Mouse (Mus musculus): ENCODE data around the gene Pla2g4a. TPM values are rescaled to one million over a fixed set of nuclear protein-coding genes. Genes with fewer than 3 reads are reported as not detected.

The Pla2g4a gene
- polyA plus RNA-seq, 1 experiment: 156 TPM

DNA sequence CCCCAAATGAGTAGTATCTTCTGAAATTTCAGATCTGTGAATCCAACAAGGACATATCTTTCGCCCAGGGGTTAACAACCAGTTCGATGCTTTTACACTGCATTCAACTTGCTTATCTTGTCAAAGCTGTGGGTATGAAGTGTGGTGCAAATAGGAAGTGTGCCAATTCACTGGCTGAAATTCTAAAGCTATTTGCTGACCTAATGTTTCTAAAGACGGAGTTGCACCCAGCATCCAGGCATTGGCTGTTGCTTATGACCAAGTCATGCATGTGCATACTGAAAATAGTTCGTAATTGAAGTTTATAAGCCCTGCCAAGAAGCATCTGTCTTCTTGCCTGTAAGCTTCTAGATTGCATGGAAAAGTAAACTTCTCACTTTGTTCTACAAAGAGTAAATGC is 5.6 kb downstream of the Pla2g4a start:
- no peak overlapping the region for H3K27ac ChIP-seq (ENCODE audit: insufficient read depth, low read length)
- 0 out of 2 replicates have a peak, but pooled peaks cover 2% of the 10 kb centered on the region for H3K4me1 ChIP-seq (ENCODE audit: control insufficient read depth, insufficient read depth, low read length)
- TF ChIP-seq POLR2A (IDR thresholded peaks at IDR 0.05; ENCODE audit: low read depth, low read length) (no peak), CTCF (IDR thresholded peaks at IDR 0.05; ENCODE audit: borderline replicate concordance, insufficient read depth, low read length) (no peak)
- H3K4me3 ChIP-seq (ENCODE audit: insufficient read depth, low read length): no peak overlapping the region

DNA sequence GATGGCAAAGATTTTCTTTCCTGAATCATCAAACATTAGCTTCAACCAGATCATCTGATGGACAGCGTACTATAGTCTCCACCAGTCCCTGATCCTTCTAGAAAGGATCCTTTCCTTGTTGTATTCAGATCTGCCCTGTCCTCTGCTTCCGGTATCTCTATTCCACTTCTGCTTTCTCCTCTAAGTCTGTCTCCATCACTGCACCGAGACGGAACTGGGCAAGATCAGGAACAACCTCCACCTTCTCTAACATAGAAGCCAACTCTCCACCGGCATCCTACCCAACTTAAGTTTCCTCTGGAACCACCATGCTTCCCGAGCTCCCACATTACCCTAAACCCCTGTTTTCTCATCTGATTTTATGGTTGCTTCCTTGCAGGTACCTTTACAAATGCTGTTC is 7.1 kb downstream of the Pla2g4a start:
- no peak overlapping the region for H3K27ac ChIP-seq (ENCODE audit: insufficient read depth, low read length)
- H3K4me3 ChIP-seq (ENCODE audit: insufficient read depth, low read length): no peak overlapping the region
- no peak for TF ChIP-seq CTCF (IDR thresholded peaks at IDR 0.05; ENCODE audit: borderline replicate concordance, insufficient read depth, low read length)
- no peak for TF ChIP-seq POLR2A (IDR thresholded peaks at IDR 0.05; ENCODE audit: low read depth, low read length)
- peaks cover 4% of the 10 kb centered on the region; the same call in 1 of the 2 replicates for H3K4me1 ChIP-seq (ENCODE audit: control insufficient read depth, insufficient read depth, low read length)

GRCm38 (mm10) chr1:149952050-149952449 is 9.0 kb downstream of the Pla2g4a start:
- no peak overlapping the region for H3K4me3 ChIP-seq (ENCODE audit: insufficient read depth, low read length)
- H3K4me1 ChIP-seq (ENCODE audit: control insufficient read depth, insufficient read depth, low read length): peaks cover 4% of the 10 kb centered on the region; the same call in 1 of the 2 replicates
- TF ChIP-seq POLR2A (IDR thresholded peaks at IDR 0.05; ENCODE audit: low read depth, low read length) (no peak), CTCF (IDR thresholded peaks at IDR 0.05; ENCODE audit: borderline replicate concordance, insufficient read depth, low read length) (no peak)
- H3K27ac ChIP-seq (ENCODE audit: insufficient read depth, low read length): no peak overlapping the region

DNA sequence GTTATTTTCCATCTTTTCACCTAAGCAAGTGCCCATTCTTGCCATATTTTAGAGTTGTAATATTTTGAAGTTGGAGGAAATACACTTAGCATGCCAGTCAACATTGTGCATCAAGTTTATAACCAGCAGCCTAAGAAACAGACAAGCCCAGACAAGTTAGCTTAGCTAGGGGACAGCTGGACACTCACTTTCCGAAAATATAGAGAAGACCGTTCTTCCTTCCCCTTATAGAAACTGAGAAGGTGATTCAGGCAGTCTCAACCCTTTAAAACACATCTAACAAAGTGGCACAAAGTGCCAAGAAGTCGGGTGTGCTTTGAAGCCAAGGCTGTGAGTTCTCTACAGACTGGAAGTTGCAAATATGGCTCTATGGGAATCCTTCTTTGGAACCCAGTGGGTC is 10.4 kb downstream of the Pla2g4a start:
- peaks cover 4% of the 10 kb centered on the region for H3K4me1 ChIP-seq (ENCODE audit: control insufficient read depth, insufficient read depth, low read length)
- TF ChIP-seq CTCF (IDR thresholded peaks at IDR 0.05; ENCODE audit: borderline replicate concordance, insufficient read depth, low read length): no peak
- no peak for TF ChIP-seq POLR2A (IDR thresholded peaks at IDR 0.05; ENCODE audit: low read depth, low read length)
- peak overlapping the region; percentile 68 for H3K27ac ChIP-seq (ENCODE audit: insufficient read depth, low read length)
- H3K4me3 ChIP-seq (ENCODE audit: insufficient read depth, low read length): no peak overlapping the region

- Histone ChIP-seq H3K4me1 (ENCODE audit: control insufficient read depth, insufficient read depth, low read length) (peaks cover 4% of the 10 kb centered on the region), H3K4me3 (ENCODE audit: insufficient read depth, low read length) (no peak overlapping the region), H3K27ac (ENCODE audit: insufficient read depth, low read length) (peak overlapping the region; percentile 68; the same call in 1 of the 2 replicates)
- TF ChIP-seq POLR2A (IDR thresholded peaks at IDR 0.05; ENCODE audit: low read depth, low read length): no peak
These were observed 10.8 kb downstream of the Pla2g4a start for GRCm38 (mm10) chr1:149950254-149950653.

GRCm38 (mm10) chr1:149949334-149949733 is 11.8 kb downstream of the Pla2g4a start:
- Histone ChIP-seq H3K27ac (ENCODE audit: insufficient read depth, low read length) (peak overlapping the region; percentile 7; the same call in 1 of the 2 replicates), H3K4me3 (ENCODE audit: insufficient read depth, low read length) (no peak overlapping the region), H3K4me1 (ENCODE audit: control insufficient read depth, insufficient read depth, low read length) (peaks cover 4% of the 10 kb centered on the region)
- TF ChIP-seq POLR2A (IDR thresholded peaks at IDR 0.05; ENCODE audit: low read depth, low read length): no peak
- no peak for TF ChIP-seq CTCF (IDR thresholded peaks at IDR 0.05; ENCODE audit: borderline replicate concordance, insufficient read depth, low read length)

GRCm38 (mm10) chr1:149948066-149948825 is 12.8 kb downstream of the Pla2g4a start:
- Histone ChIP-seq H3K4me3 (ENCODE audit: insufficient read depth, low read length) (no peak overlapping the region), H3K27ac (ENCODE audit: insufficient read depth, low read length) (peak overlapping the region; percentile 20; the same call in 1 of the 2 replicates), H3K4me1 (ENCODE audit: control insufficient read depth, insufficient read depth, low read length) (peaks cover 4% of the 10 kb centered on the region)
- TF ChIP-seq CTCF (IDR thresholded peaks at IDR 0.05; ENCODE audit: borderline replicate concordance, insufficient read depth, low read length): no peak
- no peak for TF ChIP-seq POLR2A (IDR thresholded peaks at IDR 0.05; ENCODE audit: low read depth, low read length)

DNA sequence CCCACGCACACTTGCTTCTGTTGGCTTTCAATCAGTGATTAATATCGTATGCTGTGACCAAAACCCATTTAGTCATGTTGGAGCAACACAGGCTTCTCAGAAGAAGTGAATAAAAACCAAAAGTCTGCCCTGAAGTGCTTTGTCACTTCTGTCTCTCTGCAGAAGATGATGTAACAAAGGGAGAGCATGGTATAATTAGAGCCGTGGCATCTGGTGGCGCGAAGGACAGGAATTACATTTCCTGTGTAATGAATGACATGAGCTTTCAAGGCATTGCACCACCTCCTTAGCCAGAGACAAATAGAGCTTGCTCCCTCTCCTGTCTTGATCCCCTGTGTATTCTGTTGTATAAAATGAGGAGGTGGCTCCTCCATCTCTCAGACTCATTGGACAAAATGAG is 14.1 kb downstream of the Pla2g4a start:
- Histone ChIP-seq H3K4me1 (ENCODE audit: control insufficient read depth, insufficient read depth, low read length) (peaks cover 4% of the 10 kb centered on the region), H3K27ac (ENCODE audit: insufficient read depth, low read length) (peak overlapping the region; percentile 81), H3K4me3 (ENCODE audit: insufficient read depth, low read length) (no peak overlapping the region)
- TF ChIP-seq POLR2A (IDR thresholded peaks at IDR 0.05; ENCODE audit: low read depth, low read length) (no peak), CTCF (IDR thresholded peaks at IDR 0.05; ENCODE audit: borderline replicate concordance, insufficient read depth, low read length) (no peak)

- TF ChIP-seq POLR2A (IDR thresholded peaks at IDR 0.05; ENCODE audit: low read depth, low read length) (no peak), CTCF (IDR thresholded peaks at IDR 0.05; ENCODE audit: borderline replicate concordance, insufficient read depth, low read length) (no peak)
- Histone ChIP-seq H3K4me1 (ENCODE audit: control insufficient read depth, insufficient read depth, low read length) (peaks cover 4% of the 10 kb centered on the region), H3K4me3 (ENCODE audit: insufficient read depth, low read length) (no peak overlapping the region), H3K27ac (ENCODE audit: insufficient read depth, low read length) (peak overlapping the region; percentile 81)
These were observed 14.7 kb downstream of the Pla2g4a start for GRCm38 (mm10) chr1:149946432-149946831.

- H3K4me3 ChIP-seq (ENCODE audit: insufficient read depth, low read length): no peak overlapping the region
- no peak overlapping the region for H3K27ac ChIP-seq (ENCODE audit: insufficient read depth, low read length)
- peaks cover 2% of the 10 kb centered on the region for H3K4me1 ChIP-seq (ENCODE audit: control insufficient read depth, insufficient read depth, low read length)
- TF ChIP-seq CTCF (IDR thresholded peaks at IDR 0.05; ENCODE audit: borderline replicate concordance, insufficient read depth, low read length) (no peak), POLR2A (IDR thresholded peaks at IDR 0.05; ENCODE audit: low read depth, low read length) (no peak)
These were observed 17.5 kb downstream of the Pla2g4a start for GRCm38 (mm10) chr1:149943611-149944010.

Measured in embryonic fibroblast, embryonic 13.5 days (primary cell).